Mouse (Mus musculus) kidney, postnatal 36 days (tissue): ENCODE data around the gene Ankrd44.
A peak's percentile ranks its signal among the peaks of the same experiment; 100 is the strongest.

Experiments
- DNase-seq, 2 experiments: peaks; one replicate each; pipeline ENCODE4 v3.0.0; 2021 to 2022; ENCODE audit warnings: mixed read lengths in 2 of 2

The Ankrd44 gene

DNA sequence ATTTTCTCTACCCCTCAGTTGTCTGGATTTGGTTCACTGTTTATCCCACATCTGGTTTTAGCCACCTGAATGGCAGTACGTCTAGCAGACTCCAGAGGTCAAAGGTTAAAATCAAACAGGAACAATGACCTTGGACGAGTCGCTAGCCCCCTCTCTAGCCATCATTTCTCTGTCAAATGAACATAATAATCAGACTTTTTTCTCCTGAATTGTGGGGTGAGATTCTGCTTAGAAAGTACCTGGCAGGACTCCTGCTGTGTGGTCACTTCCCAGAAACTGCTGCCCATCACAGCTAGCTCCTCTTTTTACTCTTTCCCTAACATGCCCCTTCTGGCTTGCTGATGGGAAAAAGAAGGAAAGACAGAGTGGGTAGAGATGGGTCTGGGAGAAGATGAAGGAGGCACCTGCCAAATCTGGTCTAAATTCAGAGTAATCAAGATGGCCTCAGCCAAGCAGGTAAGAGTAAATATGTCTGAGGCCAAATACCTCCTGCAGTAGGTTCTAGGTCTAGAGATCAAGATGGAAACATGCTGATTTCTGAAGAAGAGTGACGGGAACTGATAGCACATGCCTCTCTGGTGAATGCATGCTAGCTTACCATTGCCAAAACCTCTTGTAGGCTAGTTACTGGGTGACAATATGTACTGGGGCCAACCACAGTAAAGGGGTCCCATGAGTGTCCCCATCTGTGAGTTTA lies 117.6 kb downstream of the Ankrd44 start:
- no peak for DNase-seq

DNA sequence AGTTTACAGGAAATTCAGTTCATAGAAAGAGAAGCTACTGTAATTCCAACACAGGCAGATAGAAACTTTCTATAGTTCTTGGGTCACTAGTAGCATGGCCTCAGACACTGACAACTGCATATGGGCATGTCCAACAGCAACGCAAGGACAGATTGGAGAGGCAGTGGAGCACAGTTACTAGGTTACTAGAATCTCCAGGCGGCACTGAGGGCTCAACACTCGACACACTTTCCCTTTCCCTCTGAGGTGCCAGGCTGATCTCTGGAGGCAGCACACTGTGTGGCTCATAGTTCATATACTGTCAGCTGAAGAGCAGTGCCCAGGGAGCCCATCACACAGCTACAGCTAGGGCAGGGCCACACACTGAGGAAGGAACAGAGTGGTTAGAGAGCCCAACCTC lies 118.4 kb downstream of the Ankrd44 start:
- DNase-seq, result no peak

DNA sequence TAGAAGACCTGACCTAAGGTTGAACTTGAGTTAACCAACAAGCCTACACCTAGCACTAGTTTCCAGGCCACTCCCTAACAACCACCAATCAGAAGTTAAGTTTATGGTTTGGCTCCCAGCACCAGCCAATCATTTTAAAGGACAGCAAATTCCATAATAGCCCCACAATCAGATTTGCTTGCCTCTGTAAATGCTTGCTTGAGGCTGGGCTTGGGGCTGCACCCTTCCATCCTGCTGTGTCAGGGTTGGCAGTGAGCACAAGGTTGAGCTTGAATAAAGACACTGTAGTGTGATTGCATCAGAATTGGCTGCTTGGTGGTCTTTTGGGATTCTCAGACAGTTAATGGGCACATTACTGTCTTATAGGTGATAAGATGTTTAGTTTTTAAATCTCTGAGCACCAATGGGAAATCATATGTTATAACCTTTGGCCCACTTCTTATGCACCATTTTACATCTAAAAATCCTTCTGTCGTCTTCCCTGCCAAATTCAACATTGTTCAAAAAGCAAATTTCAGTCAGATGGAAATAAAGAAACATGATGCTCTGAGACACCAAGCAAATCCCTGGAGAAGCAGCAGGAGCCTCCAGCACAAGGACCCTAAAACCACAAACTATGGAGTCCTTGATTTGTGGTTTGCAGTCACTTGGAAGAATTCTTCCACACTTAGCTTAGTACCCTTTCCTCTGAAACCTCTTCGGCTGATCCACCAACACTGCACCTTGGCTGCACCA lies 119.9 kb downstream of the Ankrd44 start:
- no peak for DNase-seq

DNA sequence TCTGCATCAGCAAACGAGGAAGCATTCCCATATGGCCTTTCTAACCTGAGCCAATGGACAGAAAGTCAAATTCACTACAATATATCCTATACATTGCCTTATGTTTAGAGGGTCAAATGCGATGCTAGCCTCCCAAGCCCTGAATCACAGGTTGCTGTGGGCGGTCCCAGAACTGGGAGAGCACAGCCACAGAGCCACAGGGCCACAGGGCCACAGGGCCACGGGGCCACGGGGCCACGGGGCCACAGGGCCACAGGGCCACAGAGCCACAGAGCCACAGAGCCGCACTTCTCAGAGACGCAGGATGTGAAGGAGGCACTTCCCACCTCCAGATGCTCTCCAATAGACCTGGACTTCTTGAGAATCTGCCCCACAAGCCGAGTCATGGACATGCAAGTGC lies 121.8 kb downstream of the Ankrd44 start:
- DNase-seq, result no peak

DNA sequence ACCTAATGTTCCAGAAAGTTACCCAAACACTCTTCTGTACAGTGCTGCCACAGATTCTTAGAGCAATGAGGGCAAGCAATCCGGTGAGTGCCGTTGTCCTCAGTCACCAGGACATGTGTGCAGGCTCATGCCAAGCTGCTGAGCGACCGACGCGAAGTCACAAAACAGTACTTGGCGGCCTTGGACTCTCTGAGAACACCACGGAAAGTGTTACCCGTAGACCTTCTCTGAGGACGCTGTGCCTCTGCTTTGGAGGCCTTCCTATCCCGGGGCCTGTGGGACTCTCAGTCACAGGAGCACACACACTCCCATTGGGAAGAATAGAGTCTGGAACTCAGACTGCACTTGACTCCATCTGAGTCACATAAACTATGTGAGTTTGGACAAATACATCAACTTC lies 123.5 kb downstream of the Ankrd44 start:
- DNase-seq, result no peak

DNA sequence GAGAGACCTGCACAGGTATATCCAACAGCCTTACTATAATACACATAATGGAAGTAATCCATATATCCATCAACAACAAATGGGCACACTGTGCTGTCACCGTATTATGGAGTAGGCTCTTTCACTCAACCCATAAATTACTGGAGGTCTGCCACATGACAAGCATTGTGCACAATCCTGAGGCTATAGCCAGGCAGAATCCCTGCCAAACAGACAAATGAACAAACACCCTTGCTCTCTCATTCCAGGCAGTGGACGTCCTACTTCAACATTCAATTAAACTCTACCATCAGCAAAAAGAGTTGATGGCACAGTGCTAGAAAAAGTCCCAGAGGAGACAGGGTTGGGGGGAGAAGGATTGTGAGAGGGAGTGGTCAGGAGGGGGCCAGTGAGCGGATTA lies 124.9 kb downstream of the Ankrd44 start:
- DNase-seq, result no peak

DNA sequence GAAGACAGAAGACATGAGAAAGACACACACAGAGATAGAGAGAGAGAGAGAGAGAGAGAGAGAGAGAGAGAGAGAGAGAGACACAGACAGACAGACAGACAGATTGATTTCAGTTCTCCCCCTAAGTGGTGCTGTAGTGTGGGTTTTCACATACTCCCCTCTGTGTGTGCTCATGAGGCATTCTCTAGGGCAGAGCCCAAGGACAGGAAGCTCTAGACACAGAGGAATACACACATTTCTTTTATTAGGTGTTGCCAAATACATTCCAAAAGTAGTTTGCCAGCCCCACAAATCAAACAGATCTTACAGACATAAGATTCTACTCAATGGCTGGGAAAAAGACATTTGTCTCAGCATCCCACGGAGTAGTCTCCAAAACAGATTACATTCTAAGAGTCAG lies 126.8 kb downstream of the Ankrd44 start:
- no peak for DNase-seq

DNA sequence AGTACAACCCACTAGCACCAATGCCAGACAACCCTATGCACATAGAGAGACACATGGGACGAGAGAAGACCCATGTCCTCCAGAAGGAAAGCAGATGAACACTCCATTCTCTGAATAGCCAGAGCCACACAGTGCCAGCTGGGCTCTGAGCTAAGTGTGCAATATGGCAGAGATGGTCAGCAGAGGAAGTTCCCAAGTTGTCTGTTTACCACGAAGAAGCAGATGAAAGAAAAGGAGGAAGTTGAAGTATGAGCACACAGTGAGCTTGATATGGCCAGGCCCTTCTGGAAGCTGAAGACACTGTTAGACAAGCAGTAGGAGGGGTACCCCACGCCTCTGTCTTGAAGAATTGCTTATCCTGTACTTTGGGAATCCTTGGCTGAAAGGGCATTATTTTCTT lies 127.8 kb downstream of the Ankrd44 start:
- DNase-seq, result no peak

DNA sequence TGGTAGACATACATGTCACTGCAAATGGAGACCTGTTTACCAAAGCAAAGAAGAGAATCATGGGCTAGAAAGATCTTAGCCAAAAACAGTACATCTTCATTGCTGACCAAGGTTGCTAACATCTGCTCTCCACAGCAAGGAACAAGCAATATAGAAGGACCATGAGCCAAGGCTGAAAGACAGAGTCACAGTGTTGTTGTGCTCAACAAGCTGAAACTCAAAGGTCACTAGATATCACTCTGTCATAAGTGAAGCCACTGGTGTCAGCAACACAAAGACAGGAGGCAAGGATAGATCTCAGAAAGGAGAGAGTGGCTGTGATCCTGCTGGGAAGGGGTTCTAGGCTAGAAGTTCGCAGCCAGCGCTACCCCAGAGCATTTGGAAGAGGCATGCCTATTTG lies 131.5 kb downstream of the Ankrd44 start:
- no peak for DNase-seq

DNA sequence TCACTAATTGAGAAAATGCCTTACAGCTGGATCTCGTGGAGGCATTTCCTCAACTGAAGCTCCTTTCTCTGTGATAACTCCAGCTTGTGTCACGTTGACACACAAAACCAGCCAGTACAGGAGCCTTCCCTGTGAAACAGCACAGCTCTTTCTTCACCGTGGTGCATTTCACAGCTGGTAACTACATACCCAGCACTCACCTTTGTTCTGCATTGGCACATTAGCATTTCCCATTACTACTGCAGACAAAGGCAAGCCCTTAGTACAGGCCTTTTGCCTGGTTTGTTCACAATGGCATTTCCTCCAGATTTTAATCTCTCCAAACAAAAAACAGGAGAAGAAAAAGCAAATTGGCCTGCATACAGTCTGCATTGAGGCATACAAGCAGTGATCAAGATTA lies 134.8 kb downstream of the Ankrd44 start:
- DNase-seq, result no peak

DNA sequence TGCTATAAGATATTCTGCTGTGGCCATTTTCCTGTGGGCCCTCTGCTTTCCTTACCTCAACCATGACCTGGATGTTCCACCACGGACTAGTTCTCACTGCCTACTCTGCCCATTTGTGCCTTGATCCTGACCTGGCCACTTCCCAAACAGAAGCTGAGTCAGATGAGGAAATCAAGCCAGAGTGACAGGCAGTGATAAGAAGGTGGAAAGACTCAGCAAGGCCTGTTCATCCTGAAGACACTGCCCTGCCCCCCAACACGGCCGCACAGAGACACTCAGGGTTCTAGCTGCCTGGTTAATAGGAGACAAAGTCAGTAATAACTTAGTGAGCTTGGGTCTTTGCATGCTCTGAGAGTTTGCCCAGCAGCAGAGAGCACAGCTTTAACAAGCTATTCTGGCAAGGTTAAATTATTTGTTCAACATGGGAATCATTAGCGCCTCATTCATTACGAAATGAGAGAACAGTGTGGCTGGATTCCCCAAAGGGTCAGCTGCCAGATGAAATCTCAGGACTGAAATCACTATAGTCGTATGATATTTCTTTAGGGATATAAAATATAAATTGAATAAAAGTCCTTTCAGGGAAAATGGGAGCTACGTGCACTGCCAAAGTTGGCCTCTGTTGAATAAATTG lies 136.7 kb downstream of the Ankrd44 start:
- no peak for DNase-seq

DNA sequence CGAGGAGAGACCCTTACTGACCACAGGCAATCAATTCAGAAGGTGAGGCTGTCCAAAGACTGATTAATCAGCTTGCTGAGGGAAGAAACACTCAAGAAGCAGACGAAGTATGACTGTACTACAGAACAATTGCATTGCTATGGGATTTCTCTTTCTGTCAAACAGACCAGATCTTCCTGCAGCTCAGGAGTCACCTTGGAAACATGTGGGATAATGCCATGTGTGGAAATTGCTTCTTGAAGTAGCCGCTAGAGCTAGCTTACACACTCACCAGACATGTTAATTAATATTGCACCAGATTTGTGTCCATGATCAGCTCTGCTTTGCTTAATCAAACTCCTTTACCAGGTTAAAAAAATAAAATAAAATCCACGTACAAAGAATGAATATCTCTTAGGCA lies 137.8 kb downstream of the Ankrd44 start:
- DNase-seq, result no peak

DNA sequence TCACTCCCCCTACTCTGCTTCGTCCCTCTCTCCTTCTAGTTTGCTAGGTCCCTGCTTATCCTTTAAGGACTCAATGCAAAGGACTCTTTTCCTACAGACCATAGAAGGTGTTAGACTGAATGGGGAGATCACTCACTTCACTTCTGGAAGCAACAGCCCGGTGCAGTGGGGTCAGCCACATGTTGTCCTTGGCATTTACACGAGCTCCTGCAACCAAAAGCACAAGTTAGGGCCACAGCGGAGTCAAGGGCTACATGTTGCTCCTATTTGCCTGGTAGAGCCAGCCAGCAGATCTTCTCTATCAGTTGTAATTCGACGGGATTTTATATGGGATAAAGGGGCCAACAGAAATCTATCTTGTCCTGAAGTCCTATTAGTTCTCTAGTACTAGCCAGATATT lies 148.0 kb downstream of the Ankrd44 start:
- DNase-seq, result no peak

DNA sequence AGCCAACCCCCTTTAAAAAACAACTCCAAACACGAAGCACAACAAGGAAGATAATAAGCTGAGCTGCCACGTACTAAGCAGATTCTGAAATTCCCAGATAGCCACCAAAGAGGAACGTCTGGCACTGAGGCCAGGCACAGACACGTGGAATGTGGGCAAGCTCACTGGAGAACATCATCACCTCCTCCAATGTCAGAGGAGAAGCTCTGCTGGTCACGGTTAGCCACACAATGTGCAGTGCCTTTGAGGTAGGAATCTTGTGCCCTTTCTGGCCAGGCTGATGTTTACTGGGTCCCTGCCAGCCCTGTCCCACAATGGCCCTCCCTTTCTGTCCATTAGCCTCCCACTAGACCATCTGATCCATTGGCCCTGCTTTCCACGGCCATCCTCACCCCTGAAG lies 149.1 kb downstream of the Ankrd44 start:
- DNase-seq, result peak; percentile 15 to 23

DNA sequence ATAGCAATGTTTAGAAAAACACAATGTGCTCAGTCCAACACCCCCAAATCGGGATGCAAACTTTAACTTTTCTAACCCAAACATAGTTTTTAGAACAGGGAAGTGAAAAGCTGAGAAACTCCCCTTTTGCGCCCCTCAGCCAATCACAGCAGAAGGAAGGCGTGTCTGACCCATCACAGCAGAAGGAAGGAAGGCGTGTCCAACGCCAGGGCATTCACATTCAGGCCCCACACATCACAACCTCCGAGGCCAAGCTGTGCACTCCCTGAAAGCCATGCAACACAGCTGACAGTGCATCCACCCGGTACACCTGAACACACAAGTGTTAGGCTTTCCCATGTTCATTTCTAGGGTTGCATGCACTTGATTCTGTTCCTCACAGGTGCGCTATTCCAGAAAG lies 150.1 kb downstream of the Ankrd44 start:
- DNase-seq, result no peak

DNA sequence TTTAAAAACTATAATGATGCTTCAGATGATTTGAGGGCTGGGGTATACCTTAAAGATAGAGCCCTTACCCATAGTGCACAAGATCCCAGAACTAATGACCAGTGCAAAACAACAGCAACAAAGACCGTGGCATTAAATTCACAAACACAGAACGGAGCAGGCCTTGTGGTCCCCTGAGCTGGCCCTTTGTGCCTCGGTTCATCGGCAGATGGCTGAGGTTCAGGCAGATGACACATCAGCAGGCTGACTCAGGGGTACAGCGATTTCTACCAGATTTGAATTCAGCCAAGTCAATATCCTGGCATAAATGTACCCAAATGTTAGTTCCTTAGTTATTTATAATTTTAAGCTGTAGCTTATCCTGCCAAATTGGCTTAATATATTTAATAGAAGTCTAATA lies 153.3 kb downstream of the Ankrd44 start:
- DNase-seq, result no peak

DNA sequence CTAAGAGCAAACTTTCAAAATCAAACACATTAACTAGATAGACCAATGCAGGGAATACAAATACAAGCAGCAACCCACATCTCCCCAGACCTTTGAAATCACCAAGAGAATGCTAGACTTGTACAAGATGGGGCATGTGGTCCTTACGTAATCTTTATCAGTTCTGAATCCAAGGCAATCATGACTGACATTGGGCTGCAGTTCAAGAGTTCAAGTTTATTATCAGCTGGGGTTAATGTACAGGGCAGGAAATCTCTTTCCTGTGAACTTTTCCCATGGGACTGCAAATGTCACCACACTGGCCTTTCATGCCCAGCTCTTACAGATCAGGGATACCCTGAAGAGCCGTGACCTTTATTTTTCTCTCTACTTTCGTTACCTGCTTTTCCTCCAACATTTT lies 154.7 kb downstream of the Ankrd44 start:
- DNase-seq, result no peak

DNA sequence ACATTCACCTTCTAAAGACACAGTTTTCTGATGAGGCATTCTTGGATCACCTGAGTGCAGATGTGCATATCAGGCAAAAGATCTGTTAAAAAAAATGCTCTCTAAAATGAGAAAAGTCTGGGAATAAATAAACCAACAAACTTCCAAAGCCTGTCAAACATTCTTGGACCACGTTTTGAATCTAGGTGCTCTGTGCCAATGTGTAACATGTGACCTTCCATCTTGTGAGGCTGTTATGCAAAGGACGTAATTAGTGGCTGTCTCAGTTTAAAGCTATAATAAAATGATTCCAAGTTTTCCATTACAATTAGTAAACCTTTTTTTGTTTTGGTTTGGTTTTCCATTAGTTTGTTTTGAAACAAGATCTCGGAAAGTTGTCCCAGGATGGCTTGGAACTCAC lies 159.0 kb downstream of the Ankrd44 start:
- peak in 1 of 2 experiments; percentile 31 for DNase-seq

DNA sequence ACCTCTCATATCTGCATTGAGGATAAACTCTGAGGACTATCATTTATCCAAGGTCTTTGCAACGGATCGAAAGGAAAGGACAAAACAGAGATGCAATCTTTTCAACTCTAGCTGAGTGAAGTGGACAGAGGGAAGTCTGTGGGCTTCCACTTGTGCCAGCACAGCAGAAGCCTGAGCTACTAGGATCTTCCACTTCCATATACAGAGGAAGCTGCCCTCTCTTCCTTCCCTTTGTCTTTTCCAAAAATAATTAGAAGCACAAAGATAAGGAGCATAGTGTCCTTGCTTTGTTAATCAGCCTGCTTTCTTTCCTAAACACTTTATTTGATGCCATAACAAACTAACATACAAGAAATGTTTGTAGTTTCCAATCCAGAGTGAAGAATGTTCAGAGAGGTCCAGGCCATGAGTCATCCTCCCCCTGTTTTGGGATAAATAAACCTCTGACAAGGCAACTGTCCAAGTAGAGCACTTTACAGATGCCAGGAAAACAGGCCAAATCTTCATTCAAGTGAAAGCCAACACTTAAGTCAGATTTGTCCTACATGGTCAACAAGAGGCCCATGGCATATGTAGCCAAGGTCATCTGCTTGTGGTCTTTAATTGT lies 160.5 kb downstream of the Ankrd44 start:
- DNase-seq, result peak in 1 of 2 experiments; percentile 46

DNA sequence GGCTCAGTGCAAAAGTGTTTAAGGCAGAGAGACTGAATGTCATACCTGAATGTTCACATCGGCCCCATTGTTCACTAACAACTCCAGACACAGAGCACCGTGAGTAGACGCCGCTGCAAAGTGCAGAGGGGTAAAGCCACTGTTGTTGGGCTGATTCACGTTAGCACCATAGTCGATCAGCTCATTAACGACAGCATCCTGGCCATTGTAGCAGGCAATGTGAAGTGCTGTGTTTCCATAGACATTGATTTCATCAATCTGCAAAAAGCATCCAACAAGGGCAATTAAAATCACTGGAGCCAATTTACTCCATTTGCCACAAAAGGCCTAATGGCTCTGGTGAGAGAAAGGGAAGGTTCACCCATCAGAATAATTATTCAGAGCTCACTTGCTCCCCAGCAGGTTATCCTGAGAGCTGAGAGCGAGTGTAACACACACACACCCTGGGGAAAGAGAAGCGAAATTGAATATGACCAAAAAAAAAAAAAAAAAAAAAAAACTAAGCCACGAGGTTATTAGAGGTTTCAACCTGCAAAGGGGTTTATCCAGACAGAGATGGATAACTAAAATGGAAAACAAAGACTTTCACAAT lies 163.9 kb downstream of the Ankrd44 start:
- no peak for DNase-seq

DNA sequence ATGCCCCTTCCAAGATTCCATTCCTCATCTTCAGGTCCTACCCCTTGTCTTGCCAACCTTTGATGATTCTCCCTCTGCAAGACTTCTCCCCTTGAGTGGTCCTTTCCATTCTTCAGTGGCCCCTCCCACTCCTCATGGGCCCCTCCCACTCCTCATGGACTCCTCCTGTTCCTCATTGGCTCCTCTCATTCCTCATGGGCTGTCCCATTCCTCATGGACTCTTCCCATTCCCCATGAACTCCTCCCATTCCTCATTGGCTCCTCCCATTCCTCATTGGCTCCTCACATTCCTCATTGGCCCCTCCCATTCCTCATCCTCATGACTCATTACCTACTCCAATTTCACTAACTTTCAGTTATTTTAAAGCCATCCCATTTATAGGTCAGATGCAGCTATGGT lies 166.3 kb downstream of the Ankrd44 start:
- DNase-seq, result no peak

DNA sequence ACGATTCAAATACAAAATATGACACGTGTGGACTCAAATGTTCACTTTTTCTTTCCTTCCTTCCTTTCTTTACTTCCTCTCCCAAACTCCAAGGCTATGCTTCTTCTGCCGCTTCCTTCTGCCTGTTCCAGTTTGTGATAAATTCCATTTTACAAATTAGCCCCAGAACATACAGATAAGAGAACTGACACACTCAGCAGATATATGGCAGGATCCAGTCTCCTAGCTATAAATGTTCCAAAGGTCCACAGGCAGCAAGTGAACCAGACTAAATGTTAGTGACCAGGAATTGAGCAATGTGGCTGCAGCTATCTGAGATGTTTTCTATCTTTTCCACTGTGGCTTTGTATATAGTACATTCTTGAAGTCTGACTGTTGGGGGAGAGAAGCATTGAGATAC lies 168.9 kb downstream of the Ankrd44 start:
- DNase-seq, result no peak

DNA sequence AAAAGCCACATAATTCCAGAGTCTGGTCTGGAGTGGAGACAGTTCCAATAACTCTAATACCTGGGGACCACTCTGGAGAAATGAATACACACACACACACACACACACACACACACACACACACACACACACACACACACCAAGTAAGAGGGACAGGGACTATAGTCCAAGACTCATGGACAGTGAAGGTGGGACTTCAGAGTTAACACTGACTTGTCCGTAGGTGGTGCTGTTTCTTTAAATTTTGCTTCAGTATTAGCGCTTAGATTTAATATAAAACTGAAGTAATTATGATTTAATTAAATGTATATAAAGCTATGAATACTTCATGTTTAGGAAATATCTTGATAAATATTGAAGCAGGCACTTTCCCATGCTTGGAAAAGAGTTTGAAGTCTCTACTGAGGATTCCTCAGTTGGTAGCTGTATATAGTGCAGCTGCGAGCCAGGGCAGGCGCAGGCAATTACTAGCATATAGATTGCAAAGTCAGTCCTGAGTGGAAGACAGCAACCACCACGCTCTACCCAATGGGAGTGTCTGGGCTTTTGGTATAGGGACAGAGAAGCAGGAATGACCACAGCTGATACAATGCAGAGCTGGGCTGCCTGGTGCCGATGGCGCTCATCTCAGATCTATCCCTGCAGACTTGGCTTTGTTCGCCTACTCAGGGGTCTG lies 170.4 kb downstream of the Ankrd44 start:
- no peak for DNase-seq
